Mouse (Mus musculus) midbrain, postnatal 0 days (tissue): ENCODE results near the gene Tnnt1. TPM values are rescaled to one million over a fixed set of nuclear protein-coding genes. Genes with fewer than 3 reads are reported as not detected.

Experiments used
- ATAC-seq: fragments of 200-750 bp; cut with Nextera tagmentation; 2 replicates; pipeline ENCODE4 v1.8.0; 2017; ENCODE audit warnings: moderate number of reproducible peaks, mild to moderate bottlenecking, moderate TSS enrichment, moderate library complexity; ENCODE audit not compliant: low FRiP score
- DNase-seq: peaks from one replicate; pipeline ENCODE4 v3.0.0-alpha.2; 2015; ENCODE audit warnings: low spot score
- H3K27ac ChIP-seq: fragments of 300-500 bp; sonication (generic); 2 replicates; pipeline ENCODE4 v1.5.1; 2014; ENCODE audit warnings: low read depth, mild to moderate bottlenecking, low read length, mixed read lengths
- H3K27me3 ChIP-seq: fragments of 300-500 bp; sonication (generic); 2 replicates; pipeline ENCODE4 v1.6.1; 2014; ENCODE audit warnings: low read length, control low read depth, mixed read lengths; ENCODE audit not compliant: insufficient read depth
- H3K36me3 ChIP-seq: fragments of 300-500 bp; sonication (generic); 2 replicates; pipeline ENCODE4 v1.6.1; 2014; ENCODE audit warnings: low read length, control low read depth, mixed read lengths; ENCODE audit not compliant: insufficient read depth
- H3K4me1 ChIP-seq: fragments of 300-500 bp; sonication (generic); 2 replicates; pipeline ENCODE4 v1.6.1; 2014; ENCODE audit warnings: mild to moderate bottlenecking, control low read depth, antibody characterized with exemption, low read length, mixed read lengths; ENCODE audit not compliant: insufficient read depth
- H3K4me2 ChIP-seq: fragments of 300-500 bp; sonication (generic); 2 replicates; pipeline ENCODE4 v1.6.1; 2014; ENCODE audit warnings: low read depth, mild to moderate bottlenecking, low read length, mixed read lengths; ENCODE audit not compliant: poor library complexity, severe bottlenecking
- H3K4me3 ChIP-seq: fragments of 300-500 bp; sonication (generic); 2 replicates; pipeline ENCODE4 v1.5.1; 2014; ENCODE audit warnings: low read depth, mild to moderate bottlenecking, low read length, moderate library complexity
- H3K9ac ChIP-seq: fragments of 300-500 bp; sonication (generic); replicated peaks from 2 replicates; pipeline ENCODE4 v1.6.1; 2014; ENCODE audit warnings: mild to moderate bottlenecking, low read length, moderate library complexity, mixed read lengths; ENCODE audit not compliant: poor library complexity, severe bottlenecking
- H3K9me3 ChIP-seq: fragments of 300-500 bp; sonication (generic); 2 replicates; pipeline ENCODE4 v1.6.1; 2016; ENCODE audit warnings: low read length, control low read depth
- CTCF ChIP-seq: IDR thresholded peaks from 2 replicates; pipeline ENCODE4 v1.5.1; 2016; ENCODE audit warnings: antibody characterized with exemption, mild to moderate bottlenecking
- whole genome bisulfite sequencing: fragments of 180-500 bp; shearing (Covaris S2); extraction: QIAGEN DNeasy Blood & Tissue Kit; methylation state at CpG from one replicate; pipeline ENCODE4 v1.1.7; 2014; 5-methylcytosine and 5-hydroxymethylcytosine counted together
- polyA plus RNA-seq: library from polyadenylated mRNA; unstranded; fragments of >200 nt; fragmentation: Nextera tagmentation; extraction: Ambion mirVana; gene quantifications from 2 replicates; pipeline ENCODE4 v1.2.1, GENCODE M21; 2015
- total RNA-seq: library from RNA; depleted of rRNA; stranded (reverse); fragments of >200 nt; gene quantifications from 2 replicates; pipeline ENCODE4 v1.2.3, GENCODE M21; 2014

The Tnnt1 gene
- total and polyA plus RNA-seq, 2 experiments from 2014 or later: 4.1 to 4.2 TPM

GRCm38 (mm10) chr7:4508739-4509116 lies 7.5 kb downstream of the Tnnt1 start:
- no peak for TF ChIP-seq CTCF
- DNase-seq (no peak), ATAC-seq (no peak)
- Histone ChIP-seq H3K9ac (no peak overlapping the region), H3K9me3 (no peaks in the 10 kb centered on the region), H3K4me1 (no peaks in the 10 kb centered on the region), H3K27me3 (no peaks in the 10 kb centered on the region), H3K4me3 (no peak overlapping the region), H3K4me2 (no peak overlapping the region), H3K27ac (no peak overlapping the region), H3K36me3 (no peaks in the 10 kb centered on the region)
- WGBS: 96% methylated on average over 8 of the region's 8 CpGs

DNA sequence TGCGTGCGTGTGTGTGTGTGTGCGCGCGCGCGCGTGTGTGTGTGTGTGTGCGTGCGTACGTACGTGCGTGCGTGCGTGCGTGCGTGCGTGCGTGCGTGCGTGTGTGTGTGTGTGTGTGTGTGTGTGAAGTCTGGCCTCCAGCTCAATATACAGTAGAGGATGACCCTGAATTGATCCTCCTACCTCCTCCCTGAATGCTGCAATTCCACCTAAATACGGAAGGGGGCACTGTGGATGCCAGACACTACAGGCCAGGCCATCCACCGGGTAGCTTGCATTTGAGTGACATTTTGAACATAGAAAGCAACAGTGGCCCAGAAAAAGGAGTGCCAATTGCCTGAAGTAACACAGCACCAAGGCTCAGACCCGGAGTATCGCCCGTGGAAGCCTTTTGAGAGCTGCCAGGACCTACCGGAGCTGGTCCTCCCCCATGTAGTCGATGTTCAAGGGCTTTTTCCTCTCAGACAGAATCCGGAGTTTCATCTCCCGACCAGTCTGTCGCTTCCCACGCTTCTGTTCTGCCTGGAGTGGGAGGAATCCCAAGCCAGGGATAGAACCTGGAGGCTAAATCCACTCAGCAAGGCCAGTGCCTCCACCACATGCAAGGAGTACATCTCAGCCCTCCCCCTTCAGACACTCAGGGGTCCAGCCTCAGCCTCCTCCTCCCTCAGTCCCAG lies 8.0 kb downstream of the Tnnt1 start:
- Histone ChIP-seq H3K9ac (no peak overlapping the region), H3K4me1 (no peaks in the 10 kb centered on the region), H3K9me3 (no peaks in the 10 kb centered on the region), H3K4me2 (no peak overlapping the region), H3K4me3 (no peak overlapping the region), H3K27ac (no peak overlapping the region), H3K27me3 (no peaks in the 10 kb centered on the region), H3K36me3 (no peaks in the 10 kb centered on the region)
- no peak for DNase-seq
- 79% methylated on average over 13 of the region's 32 CpGs for WGBS
- ATAC-seq: no peak
- peak; percentile 48 for TF ChIP-seq CTCF

DNA sequence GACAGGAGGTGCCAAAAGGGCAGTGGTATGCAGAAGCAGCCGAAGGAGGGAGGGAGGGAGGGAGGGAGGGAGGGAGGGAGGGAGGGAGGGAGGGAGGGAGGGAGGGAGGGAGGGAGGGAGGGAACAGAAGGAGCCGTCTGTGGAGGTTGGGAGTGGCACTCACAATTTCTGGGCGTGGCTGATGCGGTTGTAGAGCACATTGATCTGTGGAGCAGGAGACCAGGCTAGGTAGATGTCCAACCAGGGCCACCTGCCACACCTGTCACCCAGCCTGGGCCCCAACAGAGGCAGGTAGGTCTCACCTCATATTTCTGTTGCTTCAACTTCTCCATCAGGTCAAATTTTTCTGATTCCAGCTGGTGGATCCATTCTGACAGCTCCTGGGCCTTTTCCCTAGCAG lies 9.0 kb downstream of the Tnnt1 start:
- no peak overlapping the region for H3K4me3 ChIP-seq
- 72% methylated on average over 3 of the region's 4 CpGs for WGBS
- H3K27ac ChIP-seq: no peak overlapping the region
- H3K36me3 ChIP-seq: no peaks in the 10 kb centered on the region
- DNase-seq (no peak), ATAC-seq (no peak)
- no peaks in the 10 kb centered on the region for H3K9me3 ChIP-seq
- no peaks in the 10 kb centered on the region for H3K27me3 ChIP-seq
- H3K9ac ChIP-seq: no peak overlapping the region
- no peak overlapping the region for H3K4me2 ChIP-seq
- no peaks in the 10 kb centered on the region for H3K4me1 ChIP-seq
- no peak for TF ChIP-seq CTCF

- no peak for DNase-seq
- no peaks in the 10 kb centered on the region for H3K9me3 ChIP-seq
- H3K27ac ChIP-seq: no peak overlapping the region
- 55% methylated on average over 11 of the region's 11 CpGs for WGBS
- H3K4me2 ChIP-seq: no peak overlapping the region
- ATAC-seq: no peak
- TF ChIP-seq CTCF: no peak
- no peak overlapping the region for H3K9ac ChIP-seq
- no peaks in the 10 kb centered on the region for H3K36me3 ChIP-seq
- no peaks in the 10 kb centered on the region for H3K27me3 ChIP-seq
- H3K4me1 ChIP-seq: peaks cover 4% of the 10 kb centered on the region; the same call in 1 of the 2 replicates
- H3K4me3 ChIP-seq: no peak overlapping the region
Measured at GRCm38 (mm10) chr7:4504646-4505435, 11.3 kb downstream of the Tnnt1 start.

DNA sequence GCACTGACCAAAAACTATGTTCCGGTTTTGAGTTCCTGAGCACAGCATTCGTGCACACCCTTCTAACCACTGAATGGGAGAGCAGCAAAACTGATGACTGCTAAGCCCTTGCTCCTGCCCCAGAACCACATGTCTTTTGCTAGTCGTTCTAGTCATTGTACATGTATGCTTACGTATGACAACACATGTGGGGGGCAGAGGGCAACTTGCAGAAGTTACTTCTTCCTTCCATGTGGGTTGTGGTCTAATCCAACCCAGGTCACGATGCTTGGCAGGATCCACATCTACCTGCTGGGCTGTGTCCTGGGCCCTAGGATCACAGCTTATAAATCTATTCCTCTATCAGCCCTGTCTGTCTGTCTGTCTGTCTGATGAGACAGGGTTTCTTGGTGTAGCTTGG lies 12.3 kb downstream of the Tnnt1 start:
- H3K36me3 ChIP-seq: no peaks in the 10 kb centered on the region
- H3K9me3 ChIP-seq: no peaks in the 10 kb centered on the region
- no peak overlapping the region for H3K27ac ChIP-seq
- H3K9ac ChIP-seq: no peak overlapping the region
- 82% methylated on average over 5 of the region's 5 CpGs for WGBS
- no peak for TF ChIP-seq CTCF
- no peaks in the 10 kb centered on the region for H3K27me3 ChIP-seq
- ATAC-seq: no peak
- DNase-seq: no peak
- no peak overlapping the region for H3K4me3 ChIP-seq
- peaks cover 13% of the 10 kb centered on the region; the same call in 1 of the 2 replicates for H3K4me1 ChIP-seq
- H3K4me2 ChIP-seq: no peak overlapping the region

DNA sequence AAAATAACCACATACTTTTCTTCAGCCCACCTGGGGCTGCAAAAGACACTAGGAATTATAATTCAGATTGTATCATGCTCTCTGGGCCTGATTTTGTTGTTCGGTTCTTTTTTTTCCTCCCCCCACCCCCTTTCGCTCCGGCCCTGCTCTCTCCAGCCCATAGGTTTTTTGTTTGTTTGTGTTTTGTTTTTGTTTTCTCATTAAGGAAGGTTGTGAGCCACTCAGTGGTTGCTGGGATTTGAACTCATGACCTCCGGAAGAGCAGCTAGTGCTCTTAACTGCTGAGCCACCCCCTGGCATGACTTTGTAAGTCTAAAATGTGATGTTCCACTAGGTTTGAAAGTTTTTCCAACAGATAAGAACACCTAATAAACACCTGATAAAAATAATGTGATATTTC lies 13.1 kb downstream of the Tnnt1 start:
- 72% methylated on average over 4 of the region's 4 CpGs for WGBS
- Histone ChIP-seq H3K27ac (no peak overlapping the region), H3K4me3 (no peak overlapping the region), H3K4me2 (no peak overlapping the region), H3K27me3 (no peaks in the 10 kb centered on the region), H3K9ac (no peak overlapping the region), H3K4me1 (peaks cover 20% of the 10 kb centered on the region; the same call in 1 of the 2 replicates), H3K9me3 (no peaks in the 10 kb centered on the region), H3K36me3 (no peaks in the 10 kb centered on the region)
- TF ChIP-seq CTCF: no peak
- DNase-seq (no peak), ATAC-seq (no peak)
